Mouse (Mus musculus) macrophage (primary cell): ENCODE measurements around the gene Arg1. TPM values are rescaled to one million over a fixed set of nuclear protein-coding genes. Genes with fewer than 3 reads are reported as not detected.

Experiments
- polyA plus RNA-seq: library from polyadenylated mRNA; stranded (reverse); fragments of 250-400 nt; gene quantifications from 3 replicates; pipeline ENCODE4 v1.2.4, GENCODE M21; 2018; ENCODE audit warnings: inconsistent platforms

Arg1 gene
- polyA plus RNA-seq, 1 experiment from 2014 or later: not detected

Other genes starting within 250 kb of the Arg1 start
- gene Enpp1, start 215.3 kb downstream of the Arg1 start, polyA plus RNA-seq: 14.4 to 16.1 TPM (median 15.6 TPM) in 3 replicates
- not detected in 3 replicates for gene Enpp3, start 84.7 kb downstream of the Arg1 start, polyA plus RNA-seq
- gene Med23, start 57.5 kb downstream of the Arg1 start, polyA plus RNA-seq: 11.6 to 15.4 TPM (median 14.3 TPM) in 3 replicates